In the genomic region with DNA sequence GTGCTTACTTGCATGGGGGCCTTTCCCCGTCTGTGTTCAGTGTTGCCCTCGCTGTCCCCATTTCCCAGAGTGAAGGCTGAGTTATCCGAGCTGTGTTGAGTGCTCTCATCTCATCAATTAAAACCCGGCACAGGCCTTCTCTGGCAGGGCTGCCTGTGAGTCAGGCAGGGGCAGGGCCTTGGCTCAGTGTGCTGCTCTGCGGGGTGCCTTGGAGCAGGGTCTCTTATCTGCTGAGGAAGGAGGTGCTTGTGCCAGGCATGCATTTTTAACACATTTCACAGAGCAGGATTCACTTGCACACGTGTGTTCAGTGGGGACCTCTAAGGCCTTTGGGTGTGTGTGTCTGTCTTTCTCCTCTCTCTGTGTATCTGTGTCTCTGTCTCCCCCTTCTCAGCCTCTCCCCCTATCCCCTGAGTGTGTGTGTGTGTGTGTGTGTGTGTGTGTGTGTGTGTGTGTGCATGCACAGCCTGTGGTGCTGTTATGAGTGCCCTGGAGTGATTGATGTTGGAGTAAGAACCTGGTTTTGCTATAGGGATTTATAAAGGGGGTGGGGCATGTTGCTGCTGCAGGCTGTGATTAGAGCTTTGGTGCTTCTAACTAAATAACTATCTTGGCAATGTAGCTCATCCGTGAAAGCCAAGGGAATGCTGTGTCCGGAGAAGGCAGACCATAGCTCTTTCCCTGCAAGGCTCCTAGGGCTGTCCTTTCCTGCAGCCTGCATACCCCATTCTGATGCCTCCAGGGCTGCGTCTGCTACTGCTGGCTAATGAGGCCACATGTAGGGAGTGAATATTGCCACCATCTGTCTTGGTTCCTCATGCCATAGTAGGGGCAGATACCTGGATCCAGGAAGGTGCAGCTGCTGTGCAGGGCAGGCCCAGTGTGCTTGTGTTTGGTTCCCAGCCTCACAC, we compare ENCODE assay signal across 9 mouse cellular contexts.
DNase-seq lines count a peak whose midpoint lies in the region; ATAC-seq and TF ChIP-seq lines count a peak whose summit lies in the region.
"Had no signal": no experiment of that assay in that cellular context is flagged by ENCODE, and none has a peak within 500 bp of the region (broad histone marks: within the 10 kb centered on the region; RNA-seq: fewer than 3 reads in every experiment).

No protein-coding gene starts in this region.

- H3K27ac ChIP-seq in kidney, postnatal 0 days: no peak overlapping the region
- no peak overlapping the region for H3K27ac ChIP-seq in kidney, embryonic 15.5 days
- peak overlapping the region; percentile 15 for H3K27ac ChIP-seq in cerebellum, adult 2 months (ENCODE audit: insufficient read depth, low read length)
- peak overlapping the region; percentile 75 for H3K27ac ChIP-seq in hindbrain, embryonic 14.5 days
- H3K27ac ChIP-seq: liver, embryonic 15.5 days had no signal

- no peak overlapping the region for H3K4me3 ChIP-seq in kidney, postnatal 0 days (replicated peaks; ENCODE audit: low read depth, low read length)
- H3K4me3 ChIP-seq in kidney, embryonic 15.5 days (replicated peaks): no peak overlapping the region
- no peak overlapping the region for H3K4me3 ChIP-seq in cerebellum, adult 2 months (replicated peaks; ENCODE audit: insufficient read depth, low read depth, low read length)
- H3K4me3 ChIP-seq in hindbrain, embryonic 14.5 days (replicated peaks; ENCODE audit: low read length): no peak overlapping the region
- H3K4me3 ChIP-seq: liver, embryonic 15.5 days had no signal

- peaks cover 39% of the 10 kb centered on the region for H3K4me1 ChIP-seq in kidney, postnatal 0 days (replicated peaks; ENCODE audit: insufficient read depth, low read length)
- H3K4me1 ChIP-seq in kidney, embryonic 15.5 days: peaks cover 72% of the 10 kb centered on the region
- peaks cover 60% of the 10 kb centered on the region for H3K4me1 ChIP-seq in cerebellum, adult 2 months (ENCODE audit: control insufficient read depth, insufficient read depth, low read length)
- peaks cover 60% of the 10 kb centered on the region for H3K4me1 ChIP-seq in hindbrain, embryonic 14.5 days (replicated peaks; ENCODE audit: control insufficient read depth, insufficient read depth, low read length)

- H3K9ac ChIP-seq in kidney, postnatal 0 days (ENCODE audit: low read depth, low read length): no peak overlapping the region
- no peak overlapping the region for H3K9ac ChIP-seq in kidney, embryonic 15.5 days
- no peak overlapping the region for H3K9ac ChIP-seq in hindbrain, embryonic 14.5 days
- H3K9ac ChIP-seq: liver, embryonic 15.5 days had no signal

- no peaks in the 10 kb centered on the region for H3K27me3 ChIP-seq in kidney, postnatal 0 days (ENCODE audit: insufficient read depth, low read length)
- no peaks in the 10 kb centered on the region for H3K27me3 ChIP-seq in kidney, embryonic 15.5 days
- H3K27me3 ChIP-seq in cerebellum, adult 2 months (ENCODE audit: control insufficient read depth, insufficient read depth, low read length): no peaks in the 10 kb centered on the region
- H3K27me3 ChIP-seq in hindbrain, embryonic 14.5 days (ENCODE audit: control insufficient read depth, insufficient read depth, low read length): no peaks in the 10 kb centered on the region
- H3K27me3 ChIP-seq: liver, embryonic 15.5 days had no signal

- WGBS in kidney, postnatal 0 days: 32% methylated on average over 9 of the region's 9 CpGs
- 41% methylated on average over 9 of the region's 9 CpGs for WGBS in kidney, embryonic 15.5 days
- 9% methylated on average over 9 of the region's 9 CpGs for WGBS in cerebellum, adult 2 months
- 15% methylated on average over 9 of the region's 9 CpGs for WGBS in hindbrain, embryonic 14.5 days

- H3K9me3 ChIP-seq in kidney, postnatal 0 days (replicated peaks; ENCODE audit: low read length): no peaks in the 10 kb centered on the region
- H3K9me3 ChIP-seq in kidney, embryonic 15.5 days (replicated peaks): no peaks in the 10 kb centered on the region
- H3K9me3 ChIP-seq in hindbrain, embryonic 14.5 days (ENCODE audit: control insufficient read depth, low read length): no peaks in the 10 kb centered on the region
- H3K9me3 ChIP-seq: liver, embryonic 15.5 days had no signal

- no peak for TF ChIP-seq POLR2A in cerebellum, adult 2 months (IDR thresholded peaks at IDR 0.05; ENCODE audit: borderline replicate concordance, insufficient read depth, low read length)

- no peaks in the 10 kb centered on the region for H3K36me3 ChIP-seq in kidney, postnatal 0 days (ENCODE audit: insufficient read depth, low read length)
- H3K36me3 ChIP-seq in kidney, embryonic 15.5 days: no peaks in the 10 kb centered on the region
- H3K36me3 ChIP-seq in hindbrain, embryonic 14.5 days (replicated peaks; ENCODE audit: control insufficient read depth, insufficient read depth): no peaks in the 10 kb centered on the region
- H3K36me3 ChIP-seq: liver, embryonic 15.5 days had no signal

- no peak for TF ChIP-seq CTCF in kidney, postnatal 0 days (IDR thresholded peaks at IDR 0.05; ENCODE audit: low read depth)
- no peak for TF ChIP-seq CTCF in cerebellum, adult 2 months (IDR thresholded peaks at IDR 0.05; ENCODE audit: borderline replicate concordance, insufficient read depth, low read depth, low read length)

- DNase-seq in kidney, postnatal 0 days (ENCODE audit: low spot score): peak; percentile 35
- peak; percentile 63 to 71 for DNase-seq in cerebellum, adult 2 months
- DNase-seq in hindbrain, embryonic 14.5 days (ENCODE audit: low spot score): peak; percentile 56
- DNase-seq in retina, embryonic 14.5 days (ENCODE audit: low spot score): peak; percentile 50
- DNase-seq in gastrocnemius, postnatal 25 days: no peak
- DNase-seq in spleen, postnatal 4 days (ENCODE audit: low spot score in 2 of 2): no peak
- no peak for DNase-seq in embryo, embryonic 10.5 days (ENCODE audit: low spot score)

- no peak for ATAC-seq in kidney, postnatal 0 days (replicated peaks; ENCODE audit: low FRiP score, low read depth)
- ATAC-seq in kidney, embryonic 15.5 days (replicated peaks; ENCODE audit: low FRiP score): no peak
- ATAC-seq in hindbrain, embryonic 14.5 days (ENCODE audit: low FRiP score): peak; percentile 55

- no peak overlapping the region for H3K4me2 ChIP-seq in kidney, postnatal 0 days (ENCODE audit: low read length)
- no peak overlapping the region for H3K4me2 ChIP-seq in kidney, embryonic 15.5 days
- no peak overlapping the region for H3K4me2 ChIP-seq in hindbrain, embryonic 14.5 days (replicated peaks)
- H3K4me2 ChIP-seq: liver, embryonic 15.5 days had no signal

Comparison
In these comparisons a context has a peak if more than half of its experiments do, and no peak if none do; other contexts are left out.
1. DNase-seq: peak in kidney, postnatal 0 days (single experiment), cerebellum, adult 2 months (2 of 2), hindbrain, embryonic 14.5 days (single experiment) and retina, embryonic 14.5 days (single experiment); none in gastrocnemius, postnatal 25 days (single experiment), spleen, postnatal 4 days (0 of 2) and embryo, embryonic 10.5 days (single experiment).
2. H3K27ac ChIP-seq: peak in cerebellum, adult 2 months (single experiment) and hindbrain, embryonic 14.5 days (single experiment); none in kidney, postnatal 0 days (single experiment) and kidney, embryonic 15.5 days (single experiment).